Mouse (Mus musculus) MEL (cell line): Measurements from ENCODE around the gene Ugt1a9. TPM values are rescaled to one million over a fixed set of nuclear protein-coding genes. Genes with fewer than 3 reads are reported as not detected.

Experiments used
- DNase-seq: peaks from one replicate; pipeline ENCODE4 v3.0.0; 2011; ENCODE audit warnings: low read depth, low spot score
- H3K27ac ChIP-seq: 2 replicates; pipeline ENCODE4 v1.5.1; 2012; ENCODE audit warnings: low read depth, mild to moderate bottlenecking, control low read depth, low read length, moderate library complexity; ENCODE audit not compliant: control insufficient read depth
- H3K27me3 ChIP-seq, 2 experiments: fragments of 150-350 bp in 1 of 2; sonication (generic) in 1 of 2; 2 replicates each; pipeline ENCODE4 v1.6.1; 2012; ENCODE audit warnings: low read length in 2 of 2, mild to moderate bottlenecking in 2 of 2, improper control_type of control experiment in 1 of 2, moderate library complexity in 1 of 2; ENCODE audit not compliant: insufficient read depth in 2 of 2, control insufficient read depth in 1 of 2
- H3K36me3 ChIP-seq, 2 experiments: 2 replicates each; pipeline ENCODE4 v1.6.1; 2012 to 2014; ENCODE audit warnings: low read length in 2 of 2, improper control_type of control experiment in 1 of 2, inconsistent platforms in 1 of 2, mild to moderate bottlenecking in 1 of 2; ENCODE audit not compliant: insufficient read depth in 2 of 2, control insufficient read depth in 1 of 2
- H3K4me1 ChIP-seq, 2 experiments: fragments of 150-350 bp in 1 of 2; sonication (generic) in 1 of 2; 2 replicates each; pipeline ENCODE4 v1.6.1; 2012; ENCODE audit warnings: low read length in 2 of 2, improper control_type of control experiment in 1 of 2, mild to moderate bottlenecking in 1 of 2; ENCODE audit not compliant: insufficient read depth in 2 of 2, control insufficient read depth in 1 of 2
- H3K4me3 ChIP-seq, 2 experiments: fragments of 150-350 bp in 1 of 2; sonication (generic) in 1 of 2; 2 replicates each; pipeline ENCODE4 v1.5.1; 2012; ENCODE audit warnings: low read depth in 2 of 2, low read length in 2 of 2, mild to moderate bottlenecking in 2 of 2, moderate library complexity in 2 of 2, control low read depth in 1 of 2, improper control_type of control experiment in 1 of 2; ENCODE audit not compliant: control insufficient read depth in 1 of 2, insufficient read depth in 1 of 2
- H3K79me2 ChIP-seq: 2 replicates; pipeline ENCODE4 v1.6.1; 2012; ENCODE audit warnings: mild to moderate bottlenecking, low read length, moderate library complexity; ENCODE audit not compliant: control insufficient read depth, poor library complexity, insufficient read depth
- H3K9ac ChIP-seq: 2 replicates; pipeline ENCODE4 v1.6.1; 2012; ENCODE audit warnings: low read depth, mild to moderate bottlenecking, control low read depth, low read length, moderate library complexity; ENCODE audit not compliant: control insufficient read depth, poor library complexity, severe bottlenecking
- H3K9me3 ChIP-seq: fragments of 150-350 bp; sonication (generic); replicated peaks from 2 replicates; pipeline ENCODE4 v1.6.1; 2012; ENCODE audit warnings: mild to moderate bottlenecking, low read length, improper control_type of control experiment, moderate library complexity; ENCODE audit not compliant: insufficient read depth
- CHD2 ChIP-seq: IDR thresholded peaks from 2 replicates; pipeline ENCODE4 v1.6.1; 2011; ENCODE audit warnings: low read length, improper control_type of control experiment
- CTCF ChIP-seq, 3 experiments: IDR thresholded peaks in 2 of 3; conservative IDR thresholded peaks in 1 of 3; 2 replicates each; pipeline ENCODE4 v1.5.1; 2011 to 2012; ENCODE audit warnings: low read length in 3 of 3, low read depth in 2 of 3, mild to moderate bottlenecking in 2 of 3, improper control_type of control experiment in 1 of 3, inconsistent platforms in 1 of 3, mixed read lengths in 1 of 3, moderate library complexity in 1 of 3; ENCODE audit not compliant: control insufficient read depth in 1 of 3, insufficient read depth in 1 of 3, poor library complexity in 1 of 3, severe bottlenecking in 1 of 3
- ELF1 ChIP-seq: IDR thresholded peaks from 2 replicates; pipeline ENCODE4 v1.6.1; 2014; ENCODE audit warnings: low read depth, mild to moderate bottlenecking, inconsistent platforms, low read length, improper control_type of control experiment, moderate library complexity
- ETS1 ChIP-seq: IDR thresholded peaks from 2 replicates; pipeline ENCODE4 v1.6.1; 2012; ENCODE audit warnings: low read depth, mild to moderate bottlenecking, inconsistent platforms, low read length, improper control_type of control experiment, moderate library complexity
- GATA1 ChIP-seq: IDR thresholded peaks from 2 replicates; pipeline ENCODE4 v1.6.1; 2011; ENCODE audit warnings: low read depth, low read length, improper control_type of control experiment
- HCFC1 ChIP-seq: IDR thresholded peaks from 2 replicates; pipeline ENCODE4 v1.6.1; 2012; ENCODE audit warnings: low read depth, mild to moderate bottlenecking, inconsistent platforms, low read length, improper control_type of control experiment, moderate library complexity
- MAFK ChIP-seq: IDR thresholded peaks from 2 replicates; pipeline ENCODE4 v1.6.1; 2011; ENCODE audit warnings: low read depth, mild to moderate bottlenecking, low read length, improper control_type of control experiment, borderline replicate concordance
- MAZ ChIP-seq: IDR thresholded peaks from 2 replicates; pipeline ENCODE4 v1.6.1; 2012; ENCODE audit warnings: low read depth, mild to moderate bottlenecking, inconsistent platforms, low read length, improper control_type of control experiment
- MXI1 ChIP-seq: IDR thresholded peaks from 2 replicates; pipeline ENCODE4 v1.6.1; 2011; ENCODE audit warnings: mild to moderate bottlenecking, low read depth, low read length, improper control_type of control experiment
- MYB ChIP-seq: IDR thresholded peaks from 2 replicates; pipeline ENCODE4 v1.6.1; 2011; ENCODE audit warnings: mild to moderate bottlenecking, low read depth, low read length, improper control_type of control experiment
- MYC ChIP-seq: IDR thresholded peaks from 2 replicates; pipeline ENCODE4 v1.6.1; 2011; ENCODE audit warnings: low read depth, mild to moderate bottlenecking, low read length, improper control_type of control experiment, moderate library complexity
- NELFE ChIP-seq: IDR thresholded peaks from 2 replicates; pipeline ENCODE4 v1.6.1; 2011; ENCODE audit warnings: low read depth, low read length, improper control_type of control experiment
- POLR2A ChIP-seq, 2 experiments: IDR thresholded peaks; 2 replicates each; pipeline ENCODE4 v1.6.1; 2011 to 2012; ENCODE audit warnings: low read length in 2 of 2, mild to moderate bottlenecking in 2 of 2, control low read depth in 1 of 2, improper control_type of control experiment in 1 of 2, low read depth in 1 of 2, moderate library complexity in 1 of 2; ENCODE audit not compliant: control insufficient read depth in 1 of 2, insufficient read depth in 1 of 2, poor library complexity in 1 of 2
- POLR2AphosphoS2 ChIP-seq: IDR thresholded peaks from 2 replicates; pipeline ENCODE4 v1.6.1; 2011; ENCODE audit warnings: low read length, improper control_type of control experiment
- POLR2AphosphoS5 ChIP-seq: IDR thresholded peaks from 2 replicates; pipeline ENCODE4 v1.6.1; 2012; ENCODE audit warnings: low read depth, borderline replicate concordance, mild to moderate bottlenecking, inconsistent platforms, low read length, moderate library complexity, mixed read lengths
- RAD21 ChIP-seq: IDR thresholded peaks from 2 replicates; pipeline ENCODE4 v1.6.1; 2011; ENCODE audit warnings: mild to moderate bottlenecking, low read depth, low read length, improper control_type of control experiment
- RCOR1 ChIP-seq: IDR thresholded peaks from 2 replicates; pipeline ENCODE4 v1.6.1; 2012; ENCODE audit warnings: low read depth, mild to moderate bottlenecking, inconsistent platforms, low read length, improper control_type of control experiment
- SIN3A ChIP-seq: IDR thresholded peaks from 2 replicates; pipeline ENCODE4 v1.6.1; 2012; ENCODE audit warnings: low read length, improper control_type of control experiment, inconsistent platforms
- TAL1 ChIP-seq: IDR thresholded peaks from 2 replicates; pipeline ENCODE4 v1.6.1; 2012; ENCODE audit warnings: mild to moderate bottlenecking, inconsistent platforms, low read length, moderate library complexity, mixed read lengths
- UBTF ChIP-seq: IDR thresholded peaks from 2 replicates; pipeline ENCODE4 v1.6.1; 2012; ENCODE audit warnings: low read depth, mild to moderate bottlenecking, inconsistent platforms, low read length, improper control_type of control experiment, moderate library complexity, borderline replicate concordance; ENCODE audit not compliant: insufficient read depth
- USF1 ChIP-seq: IDR thresholded peaks from 2 replicates; pipeline ENCODE4 v1.6.1; 2014; ENCODE audit warnings: low read depth, mild to moderate bottlenecking, inconsistent platforms, low read length, improper control_type of control experiment, moderate library complexity
- ZC3H11A ChIP-seq: IDR thresholded peaks from 2 replicates; pipeline ENCODE4 v1.6.1; 2012; ENCODE audit warnings: low read depth, mild to moderate bottlenecking, inconsistent platforms, low read length, improper control_type of control experiment
- ZMIZ1 ChIP-seq: IDR thresholded peaks from 2 replicates; pipeline ENCODE4 v1.6.1; 2012; ENCODE audit warnings: low read depth, mild to moderate bottlenecking, inconsistent platforms, low read length, improper control_type of control experiment, moderate library complexity
- ZNF384 ChIP-seq: IDR thresholded peaks from 2 replicates; pipeline ENCODE4 v1.6.1; 2012; ENCODE audit warnings: low read depth, mild to moderate bottlenecking, inconsistent platforms, low read length, improper control_type of control experiment
- polyA plus RNA-seq, 2 experiments: library from polyadenylated mRNA; stranded (reverse) in 1 of 2; unstranded in 1 of 2; fragments of >175 nt in 1 of 2; fragments of >200 nt in 1 of 2; gene quantifications; 2 replicates each; pipeline versions ENCODE4 v1.2.1 to v1.2.4; 2012; ENCODE audit warnings: low replicate concordance in 2 of 2, low read depth in 1 of 2; ENCODE audit not compliant: insufficient read length in 2 of 2, insufficient read depth in 1 of 2, missing spikeins in 1 of 2
- total RNA-seq: library from RNA; depleted of rRNA; stranded (reverse); fragments of 300-350 nt; gene quantifications from 2 replicates; pipeline ENCODE4 v1.2.3, GENCODE M21; 2012

Ugt1a9 gene
- total and polyA plus RNA-seq, 3 experiments = not detected

- no peak overlapping the region for H3K27ac ChIP-seq
- H3K9me3 ChIP-seq = no peaks in the 10 kb centered on the region
- DNase-seq = no peak
- no peaks in the 10 kb centered on the region for H3K79me2 ChIP-seq
- no peak overlapping the region for H3K9ac ChIP-seq
- peaks cover 7 to 17% of the 10 kb centered on the region in 2 experiments for H3K4me1 ChIP-seq
- H3K36me3 ChIP-seq = peaks cover 0 to 24% of the 10 kb centered on the region in 2 experiments; a peak in 2 of 4 replicates
- H3K4me3 ChIP-seq = no peak overlapping the region
- H3K27me3 ChIP-seq = no peaks in the 10 kb centered on the region
- no peak for TF ChIP-seq MYC
- no peak for TF ChIP-seq ZNF384
- TF ChIP-seq HCFC1 = no peak
- TF ChIP-seq CTCF (IDR thresholded peaks at IDR 0.05 in 2 of 3, conservative IDR thresholded peaks at IDR 0.05 in 1 of 3; ENCODE audit: control insufficient read depth in 1 of 3, insufficient read depth in 1 of 3, low read depth in 2 of 3, low read length in 3 of 3, poor library complexity in 1 of 3, severe bottlenecking in 1 of 3) = no peak
- TF ChIP-seq ETS1 = no peak
- TF ChIP-seq SIN3A = no peak
- TF ChIP-seq RCOR1 = no peak
- no peak for TF ChIP-seq NELFE
- TF ChIP-seq USF1 = no peak
- no peak for TF ChIP-seq POLR2A (IDR thresholded peaks at IDR 0.05; ENCODE audit: control insufficient read depth in 1 of 2, insufficient read depth in 1 of 2, low read depth in 1 of 2, low read length in 2 of 2, poor library complexity in 1 of 2)
Measured at GRCm38 (mm10) chr1:88258361-88258760, 187.8 kb downstream of the Ugt1a9 start.

GRCm38 (mm10) chr1:88258881-88259642 lies 188.5 kb downstream of the Ugt1a9 start:
- H3K4me3 ChIP-seq = no peak overlapping the region
- H3K27me3 ChIP-seq = no peaks in the 10 kb centered on the region
- DNase-seq = peak; percentile 53

More at GRCm38 (mm10) chr1:88258881-88259642, 188.5 kb downstream of the Ugt1a9 start:
- no peak overlapping the region for H3K9ac ChIP-seq
- H3K36me3 ChIP-seq = peaks cover 0 to 24% of the 10 kb centered on the region in 2 experiments; a peak in 2 of 4 replicates
- H3K79me2 ChIP-seq = no peaks in the 10 kb centered on the region
- no peak overlapping the region for H3K27ac ChIP-seq
- no peak for TF ChIP-seq ZC3H11A
- TF ChIP-seq TAL1 = no peak
- TF ChIP-seq MXI1 = no peak
- peak; percentile 91 for TF ChIP-seq ZNF384
- TF ChIP-seq UBTF = no peak
- no peak for TF ChIP-seq RCOR1
- no peak for TF ChIP-seq MAFK
- no peak for TF ChIP-seq MAZ
- TF ChIP-seq POLR2A (IDR thresholded peaks at IDR 0.05; ENCODE audit: control insufficient read depth in 1 of 2, insufficient read depth in 1 of 2, low read depth in 1 of 2, low read length in 2 of 2, poor library complexity in 1 of 2) = 0 out of 4 replicates have a peak, but pooled peaks of 1 of the 2 experiments have one; percentile 17
- TF ChIP-seq ZMIZ1 = peak; percentile 58; the same call in 1 of the 2 replicates
- TF ChIP-seq MYB = no peak
- no peak for TF ChIP-seq RAD21
- no peak for TF ChIP-seq GATA1
- TF ChIP-seq ELF1 = no peak
- TF ChIP-seq POLR2AphosphoS2 = peak; percentile 68
- TF ChIP-seq CHD2 = no peak
- TF ChIP-seq POLR2AphosphoS5 = no peak; the same call in 1 of the 2 replicates
- peaks cover 7 to 17% of the 10 kb centered on the region in 2 experiments for H3K4me1 ChIP-seq
- no peaks in the 10 kb centered on the region for H3K9me3 ChIP-seq
